Mouse (Mus musculus): Measurements from ENCODE around the gene Ndrg3.

Ndrg3 gene

DNA sequence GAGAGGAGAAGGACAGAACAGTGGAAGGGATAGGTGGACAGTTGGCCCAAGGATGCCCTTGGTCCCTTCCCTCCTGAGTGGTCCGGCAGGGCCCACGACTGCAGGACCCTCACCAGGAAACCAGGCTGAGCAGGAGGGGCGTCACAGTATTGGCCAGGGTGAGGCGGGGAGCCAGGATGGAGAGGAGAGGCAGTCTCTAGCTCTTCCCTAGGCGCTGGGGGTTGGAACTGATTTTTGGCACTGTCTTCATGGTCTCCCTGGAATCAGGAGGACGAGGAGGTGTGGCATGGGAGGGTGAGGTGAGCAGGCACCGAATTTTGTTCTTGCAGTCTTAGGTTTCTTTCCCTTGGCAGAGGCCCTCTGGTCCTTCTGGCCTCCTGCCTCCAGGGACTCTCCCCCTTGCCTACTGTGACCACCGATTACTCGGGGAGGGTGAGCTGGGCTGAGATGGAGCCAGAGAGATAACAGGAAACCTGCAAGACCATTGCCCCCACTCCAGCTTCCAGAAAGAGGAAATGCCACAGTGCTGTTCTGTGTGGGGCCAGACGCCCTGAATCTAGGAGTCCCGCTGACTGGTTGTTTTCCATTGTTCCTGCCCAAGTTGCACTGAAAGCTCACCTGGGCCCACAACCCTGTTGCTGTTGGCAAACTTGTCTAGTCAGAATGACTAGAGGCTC lies 18.9 kb upstream of the Ndrg3 start:
- CTCF ChIA-PET = interaction anchor here in 3 of 4 experiments (0.6 to 2.0 kb wide), 4 partner anchors 16 to 201 kb away, joined by 3 to 8 read pairs (median 3); no protein-coding TSS in a partner anchor
- POLR2A ChIA-PET = interaction anchor here in 3 of 4 experiments (0.5 to 2.5 kb wide), 13 partner anchors 8 to 432 kb away, joined by 3 to 10 read pairs (median 4); no protein-coding TSS in a partner anchor

DNA sequence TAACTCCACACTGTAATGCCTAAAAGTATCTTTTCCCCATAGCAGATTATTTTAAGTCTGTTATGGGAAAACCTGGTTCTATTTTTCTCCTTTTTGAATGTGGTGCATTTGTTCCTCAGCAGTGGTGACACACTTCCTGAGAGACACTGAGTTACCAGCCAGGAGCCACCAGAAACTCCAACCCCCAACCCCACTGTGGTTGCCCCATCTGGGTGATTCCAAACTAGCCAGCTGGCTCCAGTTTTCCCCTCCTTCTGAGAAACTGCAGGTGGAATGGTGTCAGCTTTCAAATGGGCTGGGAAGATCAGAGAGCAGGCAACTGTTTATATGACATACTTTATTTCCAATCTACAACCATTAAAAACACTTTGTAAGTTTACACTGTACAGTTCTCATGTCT lies 18.3 kb upstream of the Ndrg3 start:
- POLR2A ChIA-PET = interaction anchor here in 2 of 4 experiments (0.5 to 2.2 kb wide), 10 partner anchors 9 to 433 kb away, joined by 3 to 6 read pairs (median 4); no protein-coding TSS in a partner anchor
- CTCF ChIA-PET = interaction anchor here in 2 of 4 experiments (0.5 to 2.0 kb wide), 3 partner anchors 17 to 198 kb away, joined by 3 to 8 read pairs (median 6); no protein-coding TSS in a partner anchor

DNA sequence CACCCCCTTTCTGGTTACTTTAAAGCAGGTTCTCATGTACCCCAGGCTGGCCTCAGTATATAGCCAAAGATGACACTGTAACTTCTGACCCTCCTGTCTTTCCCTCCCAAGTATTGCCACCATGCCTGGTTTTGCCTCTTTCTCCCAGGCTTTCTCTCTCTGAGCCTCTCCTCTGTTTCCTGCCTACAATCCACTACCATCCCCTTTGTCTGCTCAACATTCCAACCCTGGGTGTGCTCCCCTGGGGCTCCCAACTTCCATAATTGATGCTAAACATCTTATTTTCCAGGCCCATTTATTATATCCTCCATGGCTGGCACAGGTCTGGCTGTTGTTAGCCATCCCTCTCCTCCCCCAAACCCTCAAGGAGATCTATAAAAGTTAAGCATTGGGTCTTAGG lies 16.7 kb upstream of the Ndrg3 start:
- ChIA-PET CTCF (no interaction called here), POLR2A (interaction anchor here in 3 of 4 experiments (0.6 to 3.0 kb wide), 10 partner anchors 8 to 607 kb away, joined by 3 to 23 read pairs (median 4); no protein-coding TSS in a partner anchor)

DNA sequence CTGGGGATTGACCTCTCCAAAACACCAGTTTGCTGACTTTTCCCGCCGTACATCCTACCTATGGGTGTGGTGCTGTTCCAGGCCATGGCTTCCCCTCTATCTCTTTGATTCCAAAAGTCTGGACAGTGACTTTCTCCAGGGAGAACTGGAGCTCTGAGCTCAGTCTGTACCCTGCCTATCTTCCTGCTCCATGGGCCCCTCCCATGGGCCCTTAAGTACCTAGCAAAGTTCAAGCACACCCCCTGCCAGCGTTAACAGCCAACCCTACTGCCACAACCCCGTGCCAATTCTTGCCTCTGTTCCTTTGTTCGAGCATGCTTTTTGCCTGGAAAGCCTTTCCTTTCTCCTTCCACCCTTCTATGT lies 15.4 kb upstream of the Ndrg3 start:
- ChIA-PET POLR2A (interaction anchor here in 3 of 4 experiments (0.6 to 3.0 kb wide), 37 partner anchors 8 to 460 kb away, joined by 3 to 27 read pairs (median 4); partner anchors contain the start of genes Ndrg3 (in 2 of the 3), Rbl1 (in 2 of the 3), Aar2 (in 1 of the 3) and Rab5if (in 1 of the 3)), CTCF (interaction anchor here in 3 of 4 experiments (0.6 to 1.7 kb wide), 4 partner anchors 10 to 127 kb away, joined by 3 to 4 read pairs (median 3); no protein-coding TSS in a partner anchor)

DNA sequence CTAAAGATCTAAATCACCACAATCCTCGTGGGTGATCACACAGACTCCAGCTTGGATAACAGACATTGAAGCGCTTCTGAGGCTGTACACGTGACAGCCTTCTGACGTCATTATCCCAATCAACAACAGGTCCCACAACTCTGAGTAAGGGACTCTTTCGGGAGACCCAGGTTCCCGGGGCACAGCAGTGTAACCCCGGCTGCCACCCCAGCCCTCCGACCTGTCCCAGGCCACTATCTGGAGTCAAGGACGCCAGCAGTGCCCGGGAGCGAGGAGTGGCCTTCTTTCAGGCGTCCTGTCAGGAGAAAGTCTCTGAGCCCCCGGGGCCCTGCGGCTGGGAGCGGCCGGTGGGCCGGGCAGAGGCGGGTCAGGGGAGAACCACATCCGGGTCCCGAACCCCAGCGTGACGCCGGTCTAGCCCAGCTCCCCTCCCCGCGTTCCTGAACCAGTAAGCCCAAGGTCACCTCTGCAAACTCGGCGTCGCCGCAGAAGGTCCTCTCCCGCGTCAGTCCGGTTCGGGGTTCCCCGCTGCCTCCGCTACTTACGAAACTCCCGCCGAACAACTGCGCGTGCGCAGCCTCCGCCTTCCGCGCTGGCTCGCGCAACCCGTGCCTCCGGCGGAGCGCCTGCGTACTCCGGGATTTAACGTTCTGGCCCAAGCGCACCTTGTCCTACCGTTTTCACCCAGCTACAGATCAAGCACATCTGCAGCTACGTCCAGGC lies 14.8 kb upstream of the Ndrg3 start, which contains the start of gene Dsn1:
Dsn1 (minus strand) TSS at position 644 of the 723 bp plus-strand sequence.
- ChIA-PET POLR2A (interaction anchor here in 3 of 4 experiments (0.6 to 3.0 kb wide), 47 partner anchors 8 to 827 kb away, joined by 3 to 27 read pairs (median 4); partner anchors contain the start of genes Ndrg3 (in 2 of the 3), Rbl1 (in 2 of the 3), Aar2 (in 1 of the 3) and Rab5if (in 1 of the 3)), CTCF (interaction anchor here in 3 of 4 experiments (0.6 to 1.7 kb wide), 3 partner anchors 10 to 127 kb away, joined by 3 to 4 read pairs (median 3); no protein-coding TSS in a partner anchor)

DNA sequence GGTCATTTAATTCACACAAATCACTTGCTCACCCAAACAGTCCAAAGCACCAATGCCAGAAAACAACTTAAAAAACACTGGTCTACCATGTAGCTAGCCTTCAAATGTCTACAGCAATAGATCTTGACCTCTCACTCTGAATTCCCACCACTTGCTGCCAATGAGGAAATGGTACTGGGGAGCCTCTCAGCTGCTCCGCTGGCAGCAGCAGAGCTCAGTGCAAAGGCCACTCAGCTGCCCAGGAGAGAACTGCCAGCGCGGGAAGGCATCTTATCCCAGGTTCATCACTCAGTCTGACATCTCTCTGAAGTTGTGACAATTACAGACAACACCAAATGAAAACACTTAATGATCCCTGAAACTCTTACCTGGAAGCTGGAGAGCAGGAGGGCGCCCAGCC lies 10.5 kb upstream of the Ndrg3 start:
- ChIA-PET POLR2A (interaction anchor here in 2 of 4 experiments (0.7 to 0.9 kb wide), 2 partner anchors 17 to 21 kb away, joined by 3 to 5 read pairs; no protein-coding TSS in a partner anchor), CTCF (interaction anchor here in 1 of 4 experiments (1.0 kb wide), 1 partner anchor 115 kb away, joined by 4 read pairs; no protein-coding TSS in a partner anchor)

DNA sequence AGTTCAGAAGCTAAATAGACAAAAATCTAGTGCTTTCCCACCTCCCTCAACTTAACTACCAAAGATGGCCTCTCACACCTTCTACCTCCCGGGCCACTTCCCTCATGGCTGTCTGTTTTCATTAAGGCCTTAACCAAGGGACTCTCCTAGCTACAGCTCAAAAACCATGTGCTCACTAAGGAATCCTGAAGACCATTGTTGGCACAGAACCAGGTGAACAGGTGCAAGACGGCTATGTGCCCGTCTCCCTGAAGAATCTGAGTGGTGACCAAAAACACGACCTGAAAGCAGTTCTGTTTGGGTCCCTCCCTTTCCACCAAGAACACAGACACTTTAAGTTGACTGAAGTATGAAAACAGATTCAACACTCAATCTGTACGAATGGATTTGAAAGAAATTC lies 6.4 kb upstream of the Ndrg3 start:
- ChIA-PET POLR2A (interaction anchor here in 3 of 4 experiments (0.7 to 1.6 kb wide), 3 partner anchors 8 to 40 kb away, joined by 4 to 7 read pairs (median 5); partner anchors contain the start of gene Dsn1 (in 2 of the 3)), CTCF (no interaction called here)

DNA sequence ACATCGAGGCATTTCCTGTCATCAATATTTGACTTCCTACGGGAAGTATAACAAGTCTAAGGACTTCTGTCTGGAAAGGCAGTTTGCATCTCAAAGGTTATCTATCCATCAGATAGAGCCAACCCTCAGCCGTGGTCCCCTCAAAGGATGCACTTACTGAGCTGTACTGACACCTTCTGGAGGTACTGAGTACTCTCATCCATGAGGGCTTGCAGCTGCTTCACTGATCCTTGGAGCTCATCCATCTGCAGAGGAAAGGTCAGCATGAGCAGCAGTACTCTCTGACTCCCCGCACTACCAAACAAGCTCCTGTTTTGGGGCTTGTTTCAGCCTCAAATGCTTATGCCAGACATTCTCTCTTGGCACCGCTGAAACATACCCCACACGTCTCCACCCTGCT lies 4.7 kb upstream of the Ndrg3 start:
- CTCF ChIA-PET = interaction anchor here (0.5 to 2.0 kb wide), 27 partner anchors 15 to 742 kb away, joined by 3 to 9 read pairs (median 4); no protein-coding TSS in a partner anchor
- POLR2A ChIA-PET = interaction anchor here in 3 of 4 experiments (0.6 to 1.5 kb wide), 10 partner anchors 9 to 1938 kb away, joined by 3 to 17 read pairs (median 5); partner anchors contain the start of gene Dsn1 (in 1 of the 3)

DNA sequence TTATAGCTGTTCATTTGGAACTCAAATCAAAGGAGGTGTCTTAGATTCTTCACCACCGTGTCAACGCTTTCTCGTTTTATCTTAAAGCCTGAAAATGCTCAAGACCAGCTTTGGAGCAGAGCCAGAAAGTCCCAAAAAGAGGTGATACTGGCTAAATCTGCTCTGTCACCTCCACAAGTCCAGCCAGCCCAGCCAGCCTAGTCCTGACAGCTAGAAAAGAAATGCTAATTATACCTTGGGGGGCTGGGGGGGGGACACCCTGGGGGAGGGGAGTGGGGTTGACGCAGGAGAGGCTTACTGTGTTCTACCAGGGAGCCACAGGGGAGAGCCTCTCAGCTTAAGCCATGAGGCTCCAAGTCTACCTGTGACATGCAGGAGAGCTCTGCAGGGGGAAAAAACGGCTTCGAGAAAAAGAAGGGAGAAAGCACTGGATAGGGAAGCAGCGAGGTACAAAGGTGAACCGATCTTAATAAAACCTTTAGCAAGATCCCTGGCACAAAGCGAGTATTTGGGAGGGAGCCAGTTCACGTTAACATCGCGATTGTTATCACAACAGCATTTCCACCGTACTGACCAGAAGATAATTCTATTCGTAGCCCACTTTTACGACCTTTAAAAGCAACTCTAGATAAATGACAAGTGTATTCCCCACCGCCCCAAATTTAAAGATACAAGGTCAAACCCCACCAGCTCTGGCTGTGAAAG lies 977 bp downstream of the Ndrg3 start:
- POLR2A ChIA-PET = interaction anchor here (0.5 to 6.0 kb wide), 30 partner anchors 8 to 530 kb away, joined by 3 to 50 read pairs (median 4); partner anchors contain the start of genes Dsn1 (in 2 of the 4), Rab5if (in 1 of the 4) and Rbl1 (in 1 of the 4)
- CTCF ChIA-PET = interaction anchor here (0.5 to 1.2 kb wide), 15 partner anchors 13 to 1556 kb away, joined by 3 to 10 read pairs (median 4); partner anchors contain the start of gene Rab5if (in 1 of the 4)

DNA sequence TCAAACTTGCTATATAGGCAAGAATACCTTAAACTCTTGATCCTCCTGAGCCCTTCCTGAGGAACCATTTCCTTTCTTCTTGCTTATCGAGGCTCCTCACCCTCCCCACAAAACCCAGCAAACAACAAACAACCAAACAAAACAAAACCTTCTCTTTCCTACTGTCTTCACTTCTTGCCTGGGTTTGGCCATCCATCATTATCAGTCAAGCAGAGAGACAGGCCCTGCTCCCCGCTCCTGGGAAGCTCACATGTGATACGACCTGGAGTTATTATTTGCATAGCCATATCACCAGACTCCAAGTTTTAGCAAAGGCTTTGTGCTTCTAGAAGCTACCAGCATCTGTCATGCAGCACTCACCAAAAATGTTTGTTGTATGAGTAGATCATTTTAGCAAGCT lies 4.5 kb downstream of the Ndrg3 start:
- ChIA-PET POLR2A (interaction anchor here in 1 of 4 experiments (1.1 to 1.4 kb wide), 2 partner anchors 9 to 19 kb away, joined by 4 to 5 read pairs; partner anchors contain the start of gene Dsn1), CTCF (no interaction called here)

DNA sequence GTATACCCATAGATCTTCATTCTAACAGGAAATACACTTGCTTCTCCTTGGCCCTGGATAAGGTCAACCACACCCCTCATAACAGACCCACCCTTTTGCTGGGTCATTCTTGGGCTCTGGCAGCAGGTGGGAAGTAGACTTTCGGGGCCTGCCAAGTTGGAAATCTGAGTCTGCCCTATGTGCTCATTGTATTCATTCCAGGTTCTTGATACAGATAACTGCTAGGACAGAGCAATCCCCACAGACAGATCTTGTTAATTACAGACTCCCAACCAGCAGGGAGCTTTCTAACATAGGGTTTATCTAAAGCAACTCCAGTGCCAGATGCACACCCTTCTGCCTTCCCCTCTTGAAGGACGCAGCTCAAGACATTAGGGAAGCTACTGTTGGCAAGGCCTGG lies 9.0 kb downstream of the Ndrg3 start:
- ChIA-PET POLR2A (interaction anchor here in 3 of 4 experiments (0.6 to 5.0 kb wide), 10 partner anchors 8 to 221 kb away, joined by 3 to 50 read pairs (median 4); partner anchors contain the start of genes Dsn1 (in 1 of the 3) and Ndrg3 (in 1 of the 3)), CTCF (interaction anchor here in 1 of 4 experiments (0.5 kb wide), 1 partner anchor 15 kb away, joined by 3 read pairs; no protein-coding TSS in a partner anchor)

DNA sequence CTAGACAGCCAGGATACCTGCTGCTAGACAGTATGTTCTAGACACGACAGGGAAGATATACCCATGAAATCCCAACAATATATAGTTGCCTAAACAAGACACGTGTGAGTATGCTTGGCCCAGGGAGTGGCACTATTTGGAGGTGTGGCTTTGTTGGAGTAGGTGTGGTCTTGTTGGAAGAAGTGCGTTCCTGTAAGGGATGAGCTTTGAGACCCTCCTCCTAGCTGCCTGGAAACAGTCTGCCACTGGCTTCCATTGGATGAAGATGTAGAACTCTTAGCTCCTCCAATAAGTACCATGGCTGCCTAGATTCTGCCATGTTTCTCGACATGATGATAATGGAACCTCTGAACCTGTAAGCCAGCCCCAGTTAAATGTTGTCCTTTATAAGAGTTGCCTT lies 10.6 kb downstream of the Ndrg3 start:
- CTCF ChIA-PET = interaction anchor here (0.5 to 1.4 kb wide), 5 partner anchors 15 to 477 kb away, joined by 3 to 5 read pairs (median 3); no protein-coding TSS in a partner anchor
- POLR2A ChIA-PET = interaction anchor here in 3 of 4 experiments (0.6 to 5.0 kb wide), 14 partner anchors 9 to 1421 kb away, joined by 3 to 50 read pairs (median 4); partner anchors contain the start of genes Ndrg3 (in 2 of the 3) and Dsn1 (in 1 of the 3)

DNA sequence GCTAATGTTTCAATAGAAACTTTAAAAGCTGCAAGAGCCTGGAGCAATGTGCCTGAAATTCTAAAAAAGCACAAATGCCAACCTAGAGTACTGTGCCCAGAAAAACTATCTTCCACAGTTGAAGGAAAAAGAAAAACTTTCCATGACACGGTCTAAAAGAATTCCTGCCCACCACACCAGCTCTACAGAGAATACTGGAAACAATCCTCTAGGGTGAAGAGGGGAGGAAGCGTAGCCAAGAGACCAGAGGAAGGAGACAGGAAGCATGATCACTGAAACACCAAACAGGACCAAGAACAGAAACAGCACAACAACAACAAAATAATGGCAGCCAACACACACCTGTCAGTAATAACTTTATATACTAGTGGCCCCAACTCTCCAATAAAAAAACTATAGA lies 11.8 kb downstream of the Ndrg3 start:
- CTCF ChIA-PET = interaction anchor here in 1 of 4 experiments (0.5 kb wide), 1 partner anchor 240 kb away, joined by 7 read pairs; no protein-coding TSS in a partner anchor

DNA sequence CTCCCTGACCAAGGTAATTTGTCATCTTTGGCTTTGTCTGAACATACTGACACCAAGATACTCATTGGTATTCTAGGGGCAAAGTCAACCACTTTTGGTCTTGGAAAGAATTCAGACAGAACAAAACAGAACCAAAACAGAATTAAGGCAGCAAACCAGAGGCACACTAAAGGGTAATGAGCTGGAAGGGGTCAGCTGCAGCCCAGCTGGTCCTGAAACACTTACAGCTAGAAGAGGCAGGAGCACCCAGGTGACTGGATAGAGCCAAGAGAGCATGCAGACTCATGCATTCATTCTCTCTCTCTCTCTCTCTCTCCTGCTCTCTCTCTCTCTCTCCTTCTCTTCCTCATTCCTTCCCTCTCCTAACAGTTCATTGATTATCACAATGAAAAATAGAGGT lies 15.1 kb downstream of the Ndrg3 start:
- POLR2A ChIA-PET = interaction anchor here in 2 of 4 experiments (0.6 to 1.4 kb wide), 2 partner anchors 14 to 196 kb away, joined by 3 to 4 read pairs; no protein-coding TSS in a partner anchor
- CTCF ChIA-PET = no interaction called here

More for the DNA sequence above, 11.8 kb downstream of the Ndrg3 start:
- POLR2A ChIA-PET = interaction anchor here in 3 of 4 experiments (0.9 to 5.0 kb wide), 7 partner anchors 10 to 53 kb away, joined by 3 to 50 read pairs (median 7); partner anchors contain the start of genes Ndrg3 (in 2 of the 3) and Dsn1 (in 1 of the 3)

DNA sequence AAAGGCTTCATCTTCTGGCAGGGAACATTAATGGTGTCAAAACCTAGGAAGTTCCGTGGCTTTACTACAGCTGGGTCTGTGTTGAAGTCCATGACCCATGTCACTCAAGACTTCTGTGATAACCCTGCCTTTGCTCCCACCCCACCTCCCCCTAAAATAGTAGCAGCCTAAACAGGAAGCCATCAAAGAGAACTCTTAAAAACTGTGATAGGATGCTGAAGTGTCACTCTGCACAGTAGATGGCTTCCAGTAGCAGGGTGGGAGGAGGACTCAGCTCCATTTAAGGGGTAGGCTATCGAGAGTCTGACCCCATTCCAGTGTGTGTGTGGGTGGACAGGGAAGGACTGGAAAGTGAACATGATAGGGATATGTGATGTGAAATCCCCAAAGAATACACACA lies 16.9 kb downstream of the Ndrg3 start:
- CTCF ChIA-PET = interaction anchor here in 1 of 4 experiments (0.7 kb wide), 1 partner anchor 11 kb away, joined by 7 read pairs; no protein-coding TSS in a partner anchor
- POLR2A ChIA-PET = interaction anchor here in 2 of 4 experiments (0.7 to 1.2 kb wide), 2 partner anchors 13 to 67 kb away, joined by 3 read pairs; no protein-coding TSS in a partner anchor

DNA sequence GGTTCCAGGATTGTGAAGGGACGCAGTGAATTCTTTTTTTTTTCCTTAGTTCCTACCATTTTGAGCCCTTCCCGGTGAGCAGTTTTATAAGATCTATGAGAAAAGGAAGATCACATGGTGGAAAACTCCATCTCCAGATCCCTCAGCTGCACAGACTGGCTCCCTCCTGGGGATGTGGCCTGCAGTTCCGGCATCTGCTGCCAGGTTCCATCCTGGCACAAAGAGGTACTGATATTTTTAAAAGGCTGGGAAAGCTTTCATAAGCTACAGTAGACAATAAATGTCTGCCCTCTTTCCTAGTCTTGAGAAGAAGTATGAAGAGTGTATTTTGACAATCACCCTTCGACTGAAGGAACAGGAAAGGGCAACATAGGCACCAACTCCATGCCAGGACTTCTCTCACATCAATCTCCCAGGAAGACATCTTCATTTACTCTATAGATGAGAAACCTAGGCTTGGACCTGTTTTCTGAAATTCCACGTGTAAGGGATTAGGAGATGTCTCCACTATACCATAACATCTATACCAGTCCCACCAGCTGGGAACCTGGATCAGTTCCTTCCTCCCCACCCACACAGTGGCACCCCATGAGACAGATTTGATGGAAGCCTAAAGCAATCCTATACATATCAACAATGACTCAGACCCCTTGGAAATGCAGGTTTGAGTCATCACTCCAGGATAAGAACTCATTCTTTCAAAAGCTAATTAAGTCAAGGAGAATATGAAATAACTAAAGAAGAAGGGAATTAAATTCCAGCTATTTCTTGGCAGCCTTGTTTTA lies 18.3 kb downstream of the Ndrg3 start:
- POLR2A ChIA-PET = interaction anchor here in 3 of 4 experiments (0.6 to 1.1 kb wide), 3 partner anchors 9 to 371 kb away, joined by 3 to 4 read pairs (median 4); no protein-coding TSS in a partner anchor
- CTCF ChIA-PET = interaction anchor here in 2 of 4 experiments (0.6 to 1.3 kb wide), 4 partner anchors 18 to 461 kb away, joined by 3 to 5 read pairs (median 3); no protein-coding TSS in a partner anchor
